Mouse (Mus musculus): ENCODE results near the gene Cdcp1. TPM values are rescaled to one million over a fixed set of nuclear protein-coding genes. Genes with fewer than 3 reads are reported as not detected.

Gene Cdcp1
- polyA plus RNA-seq, 1 experiment from 2014 or later = 0.13 TPM

GRCm38 (mm10) chr9:123207895-123208294 lies 7.9 kb downstream of the Cdcp1 start:
- Histone ChIP-seq H3K9me3 (replicated peaks) (no peaks in the 10 kb centered on the region), H3K36me3 (no peaks in the 10 kb centered on the region), H3K27ac (no peak overlapping the region), H3K4me3 (replicated peaks) (no peak overlapping the region), H3K4me2 (no peak overlapping the region), H3K27me3 (no peaks in the 10 kb centered on the region), H3K9ac (no peak overlapping the region), H3K4me1 (replicated peaks) (no peaks in the 10 kb centered on the region)
- 89% methylated on average over 1 of the region's 1 CpGs for WGBS (ENCODE audit: insufficient replicate concordance)
- no peak for DNase-seq
- ATAC-seq (ENCODE audit: low read depth) = no peak

- no peak for DNase-seq
- H3K9ac ChIP-seq = no peak overlapping the region
- no peak overlapping the region for H3K4me3 ChIP-seq (replicated peaks)
- no peaks in the 10 kb centered on the region for H3K4me1 ChIP-seq (replicated peaks)
- WGBS (ENCODE audit: insufficient replicate concordance) = 61% methylated on average over 2 of the region's 2 CpGs
- ATAC-seq (ENCODE audit: low read depth) = peak; percentile 66
- no peaks in the 10 kb centered on the region for H3K9me3 ChIP-seq (replicated peaks)
- H3K36me3 ChIP-seq = no peaks in the 10 kb centered on the region
- no peaks in the 10 kb centered on the region for H3K27me3 ChIP-seq
- H3K4me2 ChIP-seq = no peak overlapping the region
- H3K27ac ChIP-seq = no peak overlapping the region
These were observed 8.9 kb downstream of the Cdcp1 start for GRCm38 (mm10) chr9:123206948-123207347.

GRCm38 (mm10) chr9:123206526-123206925 lies 9.3 kb downstream of the Cdcp1 start:
- no peaks in the 10 kb centered on the region for H3K9me3 ChIP-seq (replicated peaks)
- H3K36me3 ChIP-seq = no peaks in the 10 kb centered on the region
- no peak for ATAC-seq (ENCODE audit: low read depth)
- 40% methylated on average over 2 of the region's 2 CpGs for WGBS (ENCODE audit: insufficient replicate concordance)
- no peak for DNase-seq
- no peaks in the 10 kb centered on the region for H3K27me3 ChIP-seq
- H3K9ac ChIP-seq = no peak overlapping the region
- no peak overlapping the region for H3K4me2 ChIP-seq
- no peaks in the 10 kb centered on the region for H3K4me1 ChIP-seq (replicated peaks)
- H3K27ac ChIP-seq = no peak overlapping the region
- H3K4me3 ChIP-seq (replicated peaks) = no peak overlapping the region

DNA sequence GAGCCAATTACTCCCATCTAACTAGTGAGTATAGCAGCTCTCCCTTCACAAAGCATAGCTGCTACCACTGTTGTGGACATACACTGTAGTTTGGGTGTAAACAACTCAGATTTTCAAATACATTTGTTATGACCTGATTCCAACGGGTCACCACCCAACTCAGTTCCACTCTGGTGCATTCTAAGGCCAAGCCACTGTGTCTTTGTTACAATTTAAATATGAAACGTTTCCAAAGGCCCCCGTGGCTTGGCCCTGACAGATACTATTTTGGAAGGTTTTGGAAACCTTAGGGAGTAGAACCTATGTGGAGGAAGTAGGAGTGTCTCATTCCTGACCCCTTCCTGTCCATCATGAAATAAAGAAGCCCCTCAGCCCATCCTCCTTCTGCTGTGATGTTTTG lies 15.7 kb downstream of the Cdcp1 start:
- H3K9ac ChIP-seq = no peak overlapping the region
- H3K27me3 ChIP-seq = no peaks in the 10 kb centered on the region
- no peak overlapping the region for H3K4me3 ChIP-seq (replicated peaks)
- ATAC-seq (ENCODE audit: low read depth) (no peak), DNase-seq (no peak)
- no peak overlapping the region for H3K4me2 ChIP-seq
- H3K27ac ChIP-seq = no peak overlapping the region
- no peaks in the 10 kb centered on the region for H3K9me3 ChIP-seq (replicated peaks)
- no peaks in the 10 kb centered on the region for H3K4me1 ChIP-seq (replicated peaks)
- no peaks in the 10 kb centered on the region for H3K36me3 ChIP-seq
- WGBS (ENCODE audit: insufficient replicate concordance) = 60% methylated on average over 3 of the region's 3 CpGs

DNA sequence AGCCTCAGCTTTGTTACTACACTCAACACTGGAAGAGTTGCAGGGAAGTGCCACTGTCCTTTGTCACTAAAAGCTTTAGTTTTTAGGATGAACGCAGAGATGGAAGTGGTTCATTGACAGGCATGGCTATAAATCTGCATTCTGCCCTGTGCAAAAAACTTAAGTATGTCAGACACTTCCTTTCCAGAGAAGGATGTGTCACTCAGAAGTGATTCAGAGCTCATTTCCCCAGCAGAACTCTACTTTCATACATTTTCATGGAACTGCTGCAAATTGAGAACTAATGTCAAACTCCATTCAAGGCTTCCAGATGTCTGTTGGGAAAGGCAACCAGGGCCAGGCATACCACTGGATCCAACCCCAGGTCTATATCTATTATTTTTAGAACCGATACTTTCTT lies 27.6 kb downstream of the Cdcp1 start:
- H3K4me3 ChIP-seq (replicated peaks) = no peak overlapping the region
- no peaks in the 10 kb centered on the region for H3K27me3 ChIP-seq
- no peak for DNase-seq
- ATAC-seq (ENCODE audit: low read depth) = no peak
- WGBS (ENCODE audit: insufficient replicate concordance) = 47% methylated on average over 2 of the region's 2 CpGs
- H3K36me3 ChIP-seq = no peaks in the 10 kb centered on the region
- H3K27ac ChIP-seq = no peak overlapping the region
- H3K9ac ChIP-seq = no peak overlapping the region
- no peak overlapping the region for H3K4me2 ChIP-seq
- no peaks in the 10 kb centered on the region for H3K4me1 ChIP-seq (replicated peaks)
- H3K9me3 ChIP-seq (replicated peaks) = no peaks in the 10 kb centered on the region

- no peak overlapping the region for H3K4me3 ChIP-seq (replicated peaks)
- H3K27me3 ChIP-seq = no peaks in the 10 kb centered on the region
- H3K9ac ChIP-seq = no peak overlapping the region
- no peak overlapping the region for H3K27ac ChIP-seq
- no peaks in the 10 kb centered on the region for H3K36me3 ChIP-seq
- ATAC-seq (ENCODE audit: low read depth) (no peak), DNase-seq (no peak)
- WGBS (ENCODE audit: insufficient replicate concordance) = 82% methylated on average over 5 of the region's 5 CpGs
- H3K9me3 ChIP-seq (replicated peaks) = no peaks in the 10 kb centered on the region
- H3K4me1 ChIP-seq (replicated peaks) = no peaks in the 10 kb centered on the region
- H3K4me2 ChIP-seq = no peak overlapping the region
These were observed 28.2 kb downstream of the Cdcp1 start for GRCm38 (mm10) chr9:123187589-123187988.

GRCm38 (mm10) chr9:123186151-123186550 lies 29.7 kb downstream of the Cdcp1 start:
- H3K27ac ChIP-seq = no peak overlapping the region
- DNase-seq (no peak), ATAC-seq (ENCODE audit: low read depth) (no peak)
- H3K36me3 ChIP-seq = no peaks in the 10 kb centered on the region
- H3K4me3 ChIP-seq (replicated peaks) = no peak overlapping the region
- H3K4me1 ChIP-seq (replicated peaks) = no peaks in the 10 kb centered on the region
- no peak overlapping the region for H3K9ac ChIP-seq
- H3K9me3 ChIP-seq (replicated peaks) = no peaks in the 10 kb centered on the region
- H3K4me2 ChIP-seq = no peak overlapping the region
- WGBS (ENCODE audit: insufficient replicate concordance) = 74% methylated on average over 5 of the region's 5 CpGs
- no peaks in the 10 kb centered on the region for H3K27me3 ChIP-seq

DNA sequence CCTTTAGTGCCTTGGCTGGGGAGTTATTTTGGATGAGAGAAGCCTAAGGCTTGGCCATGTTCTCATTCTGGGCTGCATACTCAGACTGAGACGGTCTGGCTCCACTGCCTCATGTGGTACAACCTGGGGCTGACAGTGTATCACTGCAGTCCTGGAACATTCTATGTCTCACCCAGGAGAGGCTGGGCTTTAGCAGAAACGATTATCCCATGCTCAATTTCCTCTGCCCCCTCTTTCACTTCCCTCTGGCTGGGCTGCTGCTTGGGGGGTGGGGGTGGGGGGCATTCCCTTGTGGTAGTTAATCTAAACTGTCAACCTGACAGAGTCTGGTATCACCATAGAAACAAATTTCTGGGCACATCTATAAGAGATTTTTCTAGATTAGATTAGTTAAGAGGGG lies 30.3 kb downstream of the Cdcp1 start:
- WGBS (ENCODE audit: insufficient replicate concordance) = 26% methylated on average over 2 of the region's 2 CpGs
- Histone ChIP-seq H3K4me2 (no peak overlapping the region), H3K9me3 (replicated peaks) (no peaks in the 10 kb centered on the region), H3K4me1 (replicated peaks) (no peaks in the 10 kb centered on the region), H3K27ac (no peak overlapping the region), H3K36me3 (no peaks in the 10 kb centered on the region), H3K27me3 (no peaks in the 10 kb centered on the region), H3K9ac (no peak overlapping the region), H3K4me3 (replicated peaks) (no peak overlapping the region)
- DNase-seq (no peak), ATAC-seq (ENCODE audit: low read depth) (no peak)

DNA sequence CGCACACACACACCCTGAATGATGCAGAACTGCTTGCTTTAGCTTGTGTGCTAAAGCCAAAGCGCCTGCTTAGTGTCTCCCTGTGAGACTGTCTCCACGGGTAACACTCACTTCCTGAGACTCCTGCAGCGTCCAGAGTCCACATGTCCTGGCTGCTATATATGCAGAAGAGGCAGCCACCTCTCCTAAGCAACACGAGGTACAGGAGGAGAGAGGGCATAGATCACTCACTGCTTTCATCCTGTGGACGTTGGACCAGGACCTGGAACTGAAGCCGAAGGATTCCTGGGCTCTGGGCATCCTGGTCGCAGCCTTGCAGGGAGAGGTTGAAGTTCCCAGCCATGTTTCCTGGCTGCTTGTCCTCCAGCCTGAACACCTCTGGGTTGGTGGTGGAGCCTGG lies 32.6 kb downstream of the Cdcp1 start:
- ATAC-seq (ENCODE audit: low read depth) = no peak
- Histone ChIP-seq H3K36me3 (no peaks in the 10 kb centered on the region), H3K4me3 (replicated peaks) (no peak overlapping the region), H3K4me2 (no peak overlapping the region), H3K4me1 (replicated peaks) (no peaks in the 10 kb centered on the region), H3K9me3 (replicated peaks) (no peaks in the 10 kb centered on the region), H3K27ac (no peak overlapping the region), H3K9ac (no peak overlapping the region), H3K27me3 (no peaks in the 10 kb centered on the region)
- DNase-seq = no peak
- WGBS (ENCODE audit: insufficient replicate concordance) = 58% methylated on average over 8 of the region's 8 CpGs

- Histone ChIP-seq H3K36me3 (no peaks in the 10 kb centered on the region), H3K9me3 (replicated peaks) (no peaks in the 10 kb centered on the region), H3K4me3 (replicated peaks) (no peak overlapping the region), H3K4me1 (replicated peaks) (no peaks in the 10 kb centered on the region), H3K9ac (no peak overlapping the region), H3K4me2 (no peak overlapping the region), H3K27me3 (no peaks in the 10 kb centered on the region), H3K27ac (no peak overlapping the region)
- 69% methylated on average over 6 of the region's 6 CpGs for WGBS (ENCODE audit: insufficient replicate concordance)
- ATAC-seq (ENCODE audit: low read depth) (no peak), DNase-seq (no peak)
These were observed 35.8 kb downstream of the Cdcp1 start for GRCm38 (mm10) chr9:123180003-123180402.

DNA sequence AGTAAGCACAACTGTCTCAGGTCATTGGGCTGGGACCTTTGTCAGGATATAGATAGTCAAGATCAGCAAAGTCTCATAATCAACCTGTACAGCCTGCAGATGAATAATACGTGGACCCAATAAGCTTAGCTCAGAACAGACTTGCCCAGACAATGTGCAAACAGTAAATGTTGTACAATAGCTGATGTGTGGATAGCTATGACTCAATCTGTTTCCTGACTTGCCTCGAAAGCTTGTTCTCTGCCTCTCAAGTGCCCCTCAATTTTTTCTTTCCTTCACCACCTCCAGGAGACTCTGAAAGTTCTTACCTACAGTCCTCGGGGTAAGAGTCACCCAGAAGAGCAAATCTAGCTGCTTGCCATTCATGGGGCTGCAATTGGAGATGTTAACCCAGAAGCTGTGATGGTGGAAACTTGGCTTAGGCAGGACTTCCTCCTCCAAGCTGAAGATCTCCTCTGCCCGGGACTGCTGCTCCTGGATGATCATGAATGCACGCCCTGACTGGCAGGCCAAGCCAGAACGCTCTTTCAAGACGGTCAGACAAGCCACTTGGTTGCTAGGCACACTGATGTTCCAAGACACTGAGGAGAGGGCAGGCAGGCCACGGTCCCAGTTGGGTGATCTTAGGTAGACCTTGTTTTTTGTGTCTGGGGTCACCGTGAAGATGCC lies 38.3 kb downstream of the Cdcp1 start:
- Histone ChIP-seq H3K9ac (no peak overlapping the region), H3K4me2 (no peak overlapping the region), H3K4me3 (replicated peaks) (no peak overlapping the region), H3K27me3 (no peaks in the 10 kb centered on the region), H3K27ac (no peak overlapping the region), H3K9me3 (replicated peaks) (no peaks in the 10 kb centered on the region), H3K4me1 (replicated peaks) (no peaks in the 10 kb centered on the region), H3K36me3 (no peaks in the 10 kb centered on the region)
- ATAC-seq (ENCODE audit: low read depth) (no peak), DNase-seq (no peak)
- 65% methylated on average over 9 of the region's 9 CpGs for WGBS (ENCODE audit: insufficient replicate concordance)

GRCm38 (mm10) chr9:123174356-123174755 lies 41.5 kb downstream of the Cdcp1 start:
- Histone ChIP-seq H3K4me3 (replicated peaks) (no peak overlapping the region), H3K27ac (no peak overlapping the region), H3K4me2 (no peak overlapping the region), H3K36me3 (no peaks in the 10 kb centered on the region), H3K9me3 (replicated peaks) (no peaks in the 10 kb centered on the region), H3K4me1 (replicated peaks) (no peaks in the 10 kb centered on the region), H3K27me3 (no peaks in the 10 kb centered on the region), H3K9ac (no peak overlapping the region)
- no peak for DNase-seq
- no peak for ATAC-seq (ENCODE audit: low read depth)
- WGBS (ENCODE audit: insufficient replicate concordance) = 72% methylated on average over 4 of the region's 4 CpGs

All from liver, embryonic 13.5 days (tissue).